Mouse (Mus musculus): ENCODE data around the gene Zfp672.

DNA sequence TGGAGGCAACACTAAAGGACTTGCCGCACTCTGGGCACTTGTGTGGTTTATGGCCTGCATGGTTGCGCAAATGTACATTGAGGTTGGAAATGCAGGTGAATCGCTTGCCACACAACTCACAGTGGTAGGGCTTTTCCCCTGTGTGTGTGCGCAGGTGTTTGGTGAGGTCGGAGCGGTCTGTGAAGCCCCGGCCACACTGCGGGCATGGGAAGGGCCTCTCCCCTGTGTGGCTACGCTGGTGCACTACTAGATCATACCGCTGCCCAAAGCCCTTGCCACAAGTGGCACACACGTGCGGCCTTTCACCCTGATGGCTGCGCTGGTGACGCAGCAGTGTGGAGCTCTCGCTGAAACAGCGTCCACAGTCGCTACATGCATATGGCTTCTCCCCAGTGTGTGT, 13.8 kb downstream of the Zfp672 start:
- TF ChIP-seq CTCF (IDR thresholded peaks at IDR 0.05; ENCODE audit: low read depth, low read length) (no peak), POLR2A (IDR thresholded peaks at IDR 0.05; ENCODE audit: extremely low read depth, insufficient read depth, low read length) (no peak)

Measured in liver, adult 2 months (tissue).